Mouse (Mus musculus) cerebellum, adult 9-10 months (tissue): ENCODE data around the gene Tmem267.
"Not testable (repeated sequence)": the region's sequence is repeated elsewhere in the genome, so short reads cannot be mapped to it uniquely, and the experiment has no call there.

ENCODE experiments used
- DNase-seq: peaks from one replicate; pipeline ENCODE4 v3.0.0; 2022

Gene Tmem267

DNA sequence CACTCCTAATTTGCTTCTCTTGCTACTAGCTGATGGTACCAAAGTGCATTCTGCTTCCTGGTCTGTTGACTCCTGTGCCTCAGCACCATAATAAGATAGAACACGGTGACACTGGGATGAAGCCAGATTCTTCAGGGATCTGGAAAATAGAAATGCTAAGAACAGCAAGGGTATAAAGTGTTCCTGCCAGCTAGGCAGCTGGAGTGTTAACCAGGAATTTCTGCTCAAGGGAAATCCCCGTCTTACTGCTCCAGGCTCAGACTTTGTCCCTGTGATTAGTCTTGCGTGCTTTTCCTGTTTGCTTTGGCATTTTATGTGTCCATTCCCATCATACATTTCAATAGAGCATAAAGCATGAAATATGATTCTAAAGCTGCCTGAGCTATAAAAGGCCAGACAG is 131.9 kb downstream of the Tmem267 start:
- no peak for DNase-seq

DNA sequence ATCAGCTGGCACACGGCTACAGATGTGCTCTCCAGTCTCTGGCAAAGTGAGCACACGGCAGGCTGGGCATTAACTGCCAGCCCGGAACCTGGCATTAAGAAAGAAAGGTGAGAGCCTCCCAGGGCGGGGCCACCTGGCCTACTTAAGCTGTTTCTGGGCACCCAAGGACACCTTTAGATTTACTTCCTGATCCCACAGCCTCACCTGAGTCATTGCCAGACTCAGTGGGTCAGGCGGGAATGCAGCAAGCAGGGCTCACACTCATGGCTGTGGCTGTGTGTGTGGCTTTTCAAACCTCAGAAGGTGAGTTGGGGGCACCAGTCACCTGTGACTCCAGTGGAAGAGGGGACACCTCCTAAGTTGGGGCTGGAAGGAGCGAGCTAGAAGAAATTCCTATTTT is 135.8 kb downstream of the Tmem267 start, which contains the start of gene Ccl28:
TSS of gene Ccl28 (plus strand) at position 186 of the 400 bp plus-strand sequence.
- DNase-seq: no peak

DNA sequence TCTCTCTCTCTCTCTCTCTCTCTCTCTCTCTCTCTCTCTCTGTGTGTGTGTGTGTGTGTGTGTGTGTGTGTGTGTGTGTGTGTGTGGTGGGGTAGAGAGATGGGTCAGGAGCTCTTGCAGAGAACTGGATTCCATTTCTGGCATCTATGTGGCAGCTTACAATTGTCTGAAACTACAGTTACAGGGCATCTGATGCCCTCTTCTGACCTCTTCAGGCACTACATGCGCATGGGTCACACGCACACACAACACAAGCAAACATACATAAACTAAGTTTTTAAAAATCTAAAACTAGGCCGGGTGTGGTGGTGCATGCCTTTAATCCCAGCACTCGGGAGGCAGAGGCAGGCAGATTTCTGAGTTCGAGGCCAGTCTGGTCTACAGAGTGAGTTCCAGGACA is 138.1 kb downstream of the Tmem267 start:
- not testable (repeated sequence) for DNase-seq

DNA sequence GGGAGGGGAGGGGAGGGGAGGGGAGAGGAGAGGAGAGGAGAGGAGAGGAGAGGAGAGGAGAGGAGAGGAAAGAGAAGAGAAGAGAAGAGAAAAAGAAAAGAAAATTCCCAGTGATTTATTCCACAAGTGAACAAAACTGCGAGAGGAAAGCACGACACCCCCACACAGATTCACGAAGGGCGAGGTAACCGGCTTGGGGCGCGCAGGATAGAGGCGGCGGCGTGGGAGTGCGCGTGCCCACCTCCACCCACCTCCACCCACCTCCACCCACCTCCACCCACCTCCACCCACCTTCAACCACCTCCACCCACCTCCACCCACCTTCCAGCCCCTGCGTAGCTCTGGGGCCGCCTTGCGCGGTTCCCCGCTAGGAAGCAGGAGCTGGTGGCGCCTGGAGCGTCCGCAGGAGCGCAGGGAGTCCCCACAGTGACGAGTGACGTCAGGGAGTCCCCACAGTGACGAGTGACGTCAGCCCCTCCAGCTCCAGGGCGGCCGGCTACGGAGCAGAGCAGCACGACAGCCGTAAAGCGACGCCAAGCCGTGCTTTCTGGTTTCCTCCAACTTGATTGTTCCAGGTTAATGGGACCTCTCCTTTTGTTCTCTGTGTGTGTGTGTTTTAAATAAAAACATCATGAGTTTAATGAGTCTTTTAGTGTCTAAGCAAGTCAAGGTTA is 143.8 kb downstream of the Tmem267 start:
- DNase-seq: peak; percentile 88

DNA sequence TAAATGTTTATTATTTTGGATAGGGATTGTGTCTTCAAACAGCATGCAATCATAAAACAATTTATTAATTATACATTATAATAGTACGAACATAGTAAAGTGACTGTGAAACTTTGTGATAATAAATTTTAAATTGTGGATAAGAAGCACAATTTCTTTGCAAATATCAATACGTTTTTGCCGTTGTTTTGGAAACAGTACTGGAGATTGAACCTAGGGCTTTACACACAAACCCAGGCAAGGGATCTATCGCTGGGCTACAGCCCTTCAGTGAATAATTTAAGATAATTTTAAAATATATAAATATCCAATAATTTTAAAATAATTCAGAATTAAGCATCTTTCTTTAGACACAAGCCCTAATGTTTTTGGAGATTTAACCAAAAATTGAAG is 144.3 kb downstream of the Tmem267 start:
- DNase-seq: no peak

DNA sequence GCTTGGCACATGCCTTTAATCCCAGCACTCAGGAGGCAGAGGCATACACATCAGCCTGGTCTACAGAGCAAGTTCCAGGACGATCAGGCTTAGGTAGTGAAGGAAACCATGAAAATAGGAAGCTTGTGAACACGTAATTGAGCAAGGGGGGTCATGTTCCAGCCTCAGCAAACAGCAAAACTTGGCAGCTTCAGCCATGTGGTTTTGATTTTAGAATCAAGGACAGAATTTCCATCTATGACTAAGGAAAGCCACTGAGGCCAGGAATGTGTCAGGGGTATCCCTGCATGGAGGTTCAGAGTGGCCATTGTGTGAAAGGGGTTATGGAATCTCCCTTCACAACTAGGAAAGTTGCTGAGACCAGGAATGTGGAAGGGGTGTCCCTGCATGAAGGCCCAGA is 147.7 kb downstream of the Tmem267 start:
- no peak for DNase-seq

DNA sequence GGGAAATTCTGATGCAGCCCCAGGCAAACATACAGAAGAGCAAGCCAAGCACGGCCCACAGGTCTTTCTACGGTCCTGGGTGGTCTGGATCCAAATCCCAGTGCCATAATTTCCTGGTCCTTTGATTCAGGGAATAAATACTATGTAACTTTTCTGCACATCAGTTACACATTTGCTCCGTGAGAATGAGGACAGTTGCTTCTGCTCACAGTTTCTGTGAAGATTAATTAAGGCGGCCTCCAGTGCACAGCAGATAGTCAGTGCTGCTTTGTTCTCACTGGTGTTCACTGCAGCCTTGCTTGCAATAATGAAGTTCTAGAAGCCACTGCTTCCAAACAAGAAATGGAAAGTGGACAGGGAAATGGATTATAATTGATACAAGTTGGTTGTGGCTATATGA is 150.0 kb downstream of the Tmem267 start:
- no peak for DNase-seq

DNA sequence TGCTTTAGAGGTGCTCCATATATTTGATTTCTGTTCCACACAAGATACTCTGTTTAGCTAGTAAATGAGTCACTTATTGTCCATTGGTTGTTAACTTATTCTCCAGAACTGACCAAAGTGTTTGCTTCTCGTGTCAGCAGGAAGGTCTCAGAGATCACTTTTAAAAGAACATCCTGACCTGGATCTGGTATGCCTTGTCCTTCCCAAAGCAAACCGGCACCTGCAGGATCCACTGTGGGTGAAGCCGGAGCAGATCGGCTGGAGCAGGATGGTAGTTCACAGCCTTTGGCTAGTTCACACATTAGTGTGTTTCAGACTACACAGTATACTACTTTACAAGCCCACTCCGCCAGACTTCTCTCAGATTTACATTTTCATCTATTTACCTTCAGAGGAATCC is 150.6 kb downstream of the Tmem267 start:
- no peak for DNase-seq

DNA sequence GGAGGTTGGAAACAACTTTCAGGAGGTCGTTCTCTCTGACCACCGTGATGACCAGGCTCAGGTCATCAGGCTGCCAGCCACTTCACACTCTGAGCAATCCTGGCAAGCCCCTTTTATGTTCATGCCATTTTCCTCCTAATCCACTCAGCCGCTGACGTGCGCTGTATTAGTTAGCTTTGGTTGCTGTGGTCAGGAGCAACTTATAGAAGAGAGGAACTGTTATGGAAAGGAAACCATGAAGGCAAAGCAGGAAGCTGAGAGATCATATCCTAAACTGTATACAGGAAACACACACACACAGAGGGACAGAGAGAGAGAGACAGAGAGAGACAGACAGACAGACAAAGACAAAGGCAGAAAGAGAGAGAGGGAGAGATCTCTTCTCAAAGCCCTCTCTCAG is 151.5 kb downstream of the Tmem267 start:
- no peak for DNase-seq

DNA sequence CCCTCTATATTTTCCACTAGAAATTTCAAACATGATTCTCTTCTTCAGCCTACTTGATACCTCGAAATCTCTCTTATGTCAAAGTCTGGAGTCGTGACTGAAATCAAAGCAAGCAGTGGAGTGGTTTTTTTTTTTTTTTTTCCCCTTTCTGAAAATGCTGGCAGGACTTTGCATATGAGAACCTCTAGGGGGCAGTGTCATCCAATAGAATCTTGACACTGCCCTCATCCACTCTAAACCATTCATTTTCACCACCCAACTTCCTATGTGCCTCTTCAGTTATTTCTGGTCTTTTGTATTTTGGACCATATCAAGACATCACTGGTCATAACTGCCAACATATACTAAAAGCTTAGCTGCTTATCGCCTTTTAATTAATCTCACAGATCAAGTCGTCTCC is 152.7 kb downstream of the Tmem267 start:
- peak; percentile 33 for DNase-seq

DNA sequence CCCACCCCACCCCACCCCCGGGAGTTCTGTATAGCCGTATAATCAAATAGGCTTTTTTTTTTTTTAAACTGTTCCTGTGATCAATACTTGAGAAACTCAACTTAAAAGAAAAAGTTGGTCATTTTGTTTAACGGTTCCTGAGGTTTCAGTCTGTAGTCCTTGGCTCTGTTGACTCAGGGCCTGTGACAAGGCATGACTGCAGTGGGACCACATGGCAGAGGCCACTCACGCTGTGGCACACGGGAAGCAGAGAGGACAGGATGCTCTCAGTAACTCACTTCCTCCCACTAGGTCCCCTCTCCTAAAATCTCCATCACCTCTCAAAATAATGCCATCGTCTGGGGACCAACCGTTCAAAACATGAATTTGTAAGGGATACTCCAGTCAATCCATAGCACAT is 153.3 kb downstream of the Tmem267 start:
- no peak for DNase-seq

DNA sequence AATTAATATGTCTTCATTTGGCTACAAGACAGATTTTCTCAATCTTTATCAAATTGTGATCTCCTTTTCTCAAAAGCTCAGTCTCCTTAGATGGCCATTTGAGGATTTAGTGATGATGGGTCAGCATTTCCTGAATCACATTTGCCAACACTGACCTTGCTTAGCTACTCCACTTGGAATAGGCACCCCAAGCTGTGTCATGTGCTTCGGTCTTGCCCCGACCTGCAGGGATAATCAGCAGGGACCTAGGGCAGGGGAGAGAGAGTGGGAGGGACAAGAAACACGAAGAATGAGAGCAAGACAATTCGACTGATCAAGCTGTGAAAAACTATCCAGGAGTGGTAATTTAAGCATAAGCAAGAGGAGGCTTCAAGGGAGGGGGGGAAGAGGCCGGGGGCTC is 156.9 kb downstream of the Tmem267 start:
- DNase-seq: no peak

DNA sequence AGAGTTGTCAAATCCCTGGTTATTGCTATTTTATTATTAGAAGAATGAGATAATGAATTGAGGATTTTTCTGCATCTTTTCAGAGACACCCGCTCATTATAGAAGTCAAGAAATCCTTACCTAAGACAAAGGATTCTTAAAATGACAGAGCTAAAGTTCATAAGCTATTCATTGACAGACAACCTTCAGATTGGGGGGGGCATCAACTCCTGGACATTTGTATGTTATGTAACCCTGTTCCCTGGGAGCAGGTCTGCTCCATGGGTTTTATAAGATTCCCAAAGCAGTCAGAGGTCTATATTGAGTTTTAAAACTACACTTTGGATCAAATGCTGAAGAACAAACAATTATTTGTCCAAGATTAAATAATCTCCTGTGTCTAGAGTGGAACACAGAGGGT is 158.7 kb downstream of the Tmem267 start:
- no peak for DNase-seq

DNA sequence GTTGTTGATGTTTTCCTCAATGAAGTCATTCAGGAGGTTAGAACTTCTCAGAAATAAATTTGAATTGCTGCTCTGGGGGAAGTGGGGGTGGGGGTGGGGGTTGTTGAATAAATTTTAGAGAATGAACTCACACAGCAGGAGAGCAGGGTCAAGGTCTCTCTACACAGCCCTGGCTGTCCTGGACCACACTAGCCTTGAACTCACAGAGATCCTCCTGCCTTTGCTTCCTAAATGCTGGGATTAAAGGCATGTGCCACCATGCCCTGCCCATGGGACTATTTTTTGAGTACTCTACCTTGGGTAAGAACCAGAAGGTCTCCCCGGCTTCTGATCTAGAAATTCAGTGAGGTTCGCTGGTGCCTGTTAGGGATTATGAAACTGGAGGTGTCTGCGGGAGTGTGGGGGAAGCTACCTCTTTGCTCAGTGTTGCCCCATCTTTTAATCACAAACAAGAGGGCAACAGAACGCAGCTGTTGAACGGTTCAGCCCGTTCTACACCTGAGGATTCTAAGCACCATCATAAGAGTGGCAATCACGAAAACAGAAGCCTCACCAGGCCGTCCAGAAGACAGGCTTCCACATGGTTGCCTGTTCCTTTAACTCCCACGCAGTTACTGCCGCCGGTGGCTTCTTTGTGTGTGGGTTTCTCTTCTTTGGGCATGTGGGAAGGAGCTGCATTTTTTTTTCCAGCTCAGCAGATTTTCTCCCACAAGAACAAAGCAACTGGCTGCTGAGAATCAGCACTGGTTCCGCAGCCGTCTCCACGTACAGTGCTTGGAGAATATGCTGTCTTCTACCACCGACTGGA is 161.3 kb downstream of the Tmem267 start:
- no peak for DNase-seq

DNA sequence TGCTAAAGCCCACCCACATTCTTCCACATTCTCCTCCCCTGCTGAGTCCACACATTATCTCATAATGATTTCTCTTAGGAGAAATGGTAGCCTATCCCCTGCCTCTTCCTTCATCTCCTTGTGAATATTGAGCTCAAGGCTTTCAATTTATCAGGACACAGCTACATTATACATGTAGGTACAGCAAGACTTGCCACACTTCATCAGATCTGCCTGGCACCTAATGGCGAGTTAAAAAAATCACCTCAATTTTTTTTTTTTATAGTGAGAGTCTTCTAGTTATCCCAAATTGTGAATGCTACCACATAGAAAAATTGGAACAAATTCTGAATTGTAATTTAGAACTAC is 161.8 kb downstream of the Tmem267 start:
- no peak for DNase-seq

DNA sequence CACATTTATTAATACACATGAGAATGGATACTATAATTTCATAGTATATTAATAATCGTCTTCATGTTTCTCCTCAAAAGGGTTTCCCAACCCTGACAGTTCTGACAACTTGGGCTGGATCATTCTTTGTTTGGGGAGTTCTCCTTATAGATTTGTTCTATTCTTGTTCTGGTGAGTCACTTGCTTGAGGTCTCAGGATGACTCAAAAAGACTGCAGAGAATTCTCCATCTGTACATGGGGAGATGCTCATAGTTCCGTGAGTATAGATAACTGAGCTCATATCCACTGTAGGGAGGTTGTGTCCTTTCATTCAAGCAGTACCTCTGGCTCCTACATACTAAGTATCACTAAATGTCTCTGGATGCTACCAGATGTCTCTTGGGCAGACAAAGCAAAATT is 166.9 kb downstream of the Tmem267 start:
- DNase-seq: no peak

DNA sequence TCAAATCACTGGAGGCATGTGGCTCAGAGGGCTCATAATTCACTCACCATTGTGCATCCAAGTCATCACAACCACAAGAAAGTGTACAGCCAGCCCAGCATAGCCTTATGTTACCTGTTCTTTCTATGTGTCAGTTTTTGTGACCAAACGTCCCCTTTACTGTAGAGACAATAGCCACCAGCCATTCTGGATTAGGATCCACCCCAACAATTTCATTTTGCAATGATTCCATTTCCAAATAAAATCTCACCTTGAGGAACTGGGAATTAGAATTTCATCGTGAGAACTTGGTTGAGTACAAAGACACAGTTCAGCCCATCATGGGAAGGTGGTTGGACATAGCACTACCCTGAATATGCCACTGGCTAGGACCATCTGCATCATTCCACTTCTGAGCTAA is 168.4 kb downstream of the Tmem267 start:
- DNase-seq: no peak

DNA sequence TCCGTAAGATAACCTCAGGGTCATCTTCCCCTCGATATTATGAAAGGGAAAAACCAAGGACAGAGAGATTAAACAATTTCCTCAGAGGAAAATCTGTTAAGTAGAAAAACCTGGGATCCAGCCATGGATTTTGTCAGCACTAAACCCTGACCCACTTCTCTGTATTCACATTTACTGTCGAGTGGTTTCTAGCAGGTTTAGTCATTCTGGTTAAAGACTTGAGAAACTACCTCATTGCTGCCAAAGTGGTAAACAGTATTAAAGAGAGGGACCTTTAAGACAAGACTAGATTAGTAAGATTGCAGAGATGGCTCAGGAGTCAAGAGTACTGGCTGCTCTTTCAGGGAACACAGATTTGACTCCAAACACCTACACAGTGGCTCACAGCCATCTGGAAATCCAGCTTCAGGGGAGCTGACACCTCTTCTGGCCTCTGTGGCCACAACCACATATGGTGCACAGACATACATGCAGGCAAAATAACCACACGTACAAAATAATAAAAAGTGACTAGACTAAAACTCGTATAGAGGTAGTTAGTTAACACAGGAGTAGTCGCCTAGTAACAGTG is 169.1 kb downstream of the Tmem267 start:
- no peak for DNase-seq
